Mouse (Mus musculus) liver, embryonic 13.5 days (tissue): ENCODE measurements around the gene Poc1a. TPM values are rescaled to one million over a fixed set of nuclear protein-coding genes. Genes with fewer than 3 reads are reported as not detected.

Experiments
- ATAC-seq: fragments of 200-750 bp; cut with Nextera tagmentation; 2 replicates; pipeline ENCODE4 v1.8.0; 2017; ENCODE audit warnings: low read depth, mild to moderate bottlenecking, moderate number of reproducible peaks, moderate library complexity
- DNase-seq: peaks from one replicate; pipeline ENCODE4 v3.0.0; 2022
- H3K27ac ChIP-seq: fragments of 300-500 bp; sonication (generic); 2 replicates; pipeline ENCODE4 v1.5.1; 2015; ENCODE audit warnings: moderate library complexity, mild to moderate bottlenecking, inconsistent platforms
- H3K27me3 ChIP-seq: fragments of 300-500 bp; sonication (generic); 2 replicates; pipeline ENCODE4 v1.6.1; 2015; ENCODE audit warnings: mild to moderate bottlenecking, inconsistent platforms
- H3K36me3 ChIP-seq: fragments of 300-500 bp; sonication (generic); 2 replicates; pipeline ENCODE4 v1.6.1; 2015; ENCODE audit warnings: mild to moderate bottlenecking, inconsistent platforms
- H3K4me1 ChIP-seq: fragments of 300-500 bp; sonication (generic); replicated peaks from 2 replicates; pipeline ENCODE4 v1.6.1; 2015; ENCODE audit warnings: inconsistent platforms
- H3K4me2 ChIP-seq: fragments of 300-500 bp; sonication (generic); 2 replicates; pipeline ENCODE4 v1.6.1; 2015; ENCODE audit warnings: inconsistent platforms, mild to moderate bottlenecking, moderate library complexity
- H3K4me3 ChIP-seq: fragments of 300-500 bp; sonication (generic); replicated peaks from 2 replicates; pipeline ENCODE4 v1.5.1; 2015; ENCODE audit warnings: mild to moderate bottlenecking, inconsistent platforms
- H3K9ac ChIP-seq: fragments of 300-500 bp; sonication (generic); 2 replicates; pipeline ENCODE4 v1.6.1; 2015; ENCODE audit warnings: mild to moderate bottlenecking, inconsistent platforms
- H3K9me3 ChIP-seq: fragments of 300-500 bp; sonication (generic); replicated peaks from 2 replicates; pipeline ENCODE4 v1.6.1; 2016; ENCODE audit warnings: inconsistent platforms
- WGBS: fragments of 180-500 bp; shearing (Covaris S2); methylation state at CpG from one replicate; pipeline ENCODE4 v1.1.7; 2015; ENCODE audit not compliant: insufficient replicate concordance; 5-methylcytosine and 5-hydroxymethylcytosine counted together
- polyA plus RNA-seq: library from polyadenylated mRNA; unstranded; fragments of >200 nt; fragmentation: Nextera tagmentation; extraction: Ambion mirVana; gene quantifications from 2 replicates; pipeline ENCODE4 v1.2.1, GENCODE M21; 2015

The Poc1a gene
- polyA plus RNA-seq, 1 experiment from 2014 or later: 27.4 TPM

DNA sequence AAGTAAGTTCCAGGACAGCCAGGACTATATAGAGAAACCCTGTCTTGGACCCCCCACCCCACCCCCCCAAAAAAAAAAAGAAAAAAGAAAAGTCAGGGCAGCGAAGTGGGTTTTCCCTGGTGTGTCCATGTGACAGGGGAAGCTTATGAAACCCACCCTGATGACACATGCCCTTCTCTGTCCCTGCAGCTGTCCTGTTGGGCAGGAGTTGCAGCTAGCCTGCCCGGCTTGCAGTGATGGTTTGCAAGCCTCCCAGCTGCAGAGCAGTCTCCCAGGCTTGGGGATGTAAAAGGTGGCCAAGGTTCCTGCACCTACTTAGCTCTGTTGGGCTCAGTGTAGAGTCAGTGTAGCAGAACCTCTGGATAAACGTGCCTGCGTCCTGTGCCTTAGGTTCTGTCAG is 58.9 kb downstream of the Poc1a start:
- no peaks in the 10 kb centered on the region for H3K9me3 ChIP-seq
- H3K36me3 ChIP-seq: no peaks in the 10 kb centered on the region
- 84% methylated on average over 4 of the region's 4 CpGs for WGBS
- no peak overlapping the region for H3K4me2 ChIP-seq
- DNase-seq (no peak), ATAC-seq (no peak)
- H3K27me3 ChIP-seq: no peaks in the 10 kb centered on the region
- H3K4me1 ChIP-seq: peaks cover 9% of the 10 kb centered on the region; the same call in 1 of the 2 replicates
- H3K4me3 ChIP-seq: no peak overlapping the region
- H3K27ac ChIP-seq: no peak overlapping the region
- no peak overlapping the region for H3K9ac ChIP-seq

DNA sequence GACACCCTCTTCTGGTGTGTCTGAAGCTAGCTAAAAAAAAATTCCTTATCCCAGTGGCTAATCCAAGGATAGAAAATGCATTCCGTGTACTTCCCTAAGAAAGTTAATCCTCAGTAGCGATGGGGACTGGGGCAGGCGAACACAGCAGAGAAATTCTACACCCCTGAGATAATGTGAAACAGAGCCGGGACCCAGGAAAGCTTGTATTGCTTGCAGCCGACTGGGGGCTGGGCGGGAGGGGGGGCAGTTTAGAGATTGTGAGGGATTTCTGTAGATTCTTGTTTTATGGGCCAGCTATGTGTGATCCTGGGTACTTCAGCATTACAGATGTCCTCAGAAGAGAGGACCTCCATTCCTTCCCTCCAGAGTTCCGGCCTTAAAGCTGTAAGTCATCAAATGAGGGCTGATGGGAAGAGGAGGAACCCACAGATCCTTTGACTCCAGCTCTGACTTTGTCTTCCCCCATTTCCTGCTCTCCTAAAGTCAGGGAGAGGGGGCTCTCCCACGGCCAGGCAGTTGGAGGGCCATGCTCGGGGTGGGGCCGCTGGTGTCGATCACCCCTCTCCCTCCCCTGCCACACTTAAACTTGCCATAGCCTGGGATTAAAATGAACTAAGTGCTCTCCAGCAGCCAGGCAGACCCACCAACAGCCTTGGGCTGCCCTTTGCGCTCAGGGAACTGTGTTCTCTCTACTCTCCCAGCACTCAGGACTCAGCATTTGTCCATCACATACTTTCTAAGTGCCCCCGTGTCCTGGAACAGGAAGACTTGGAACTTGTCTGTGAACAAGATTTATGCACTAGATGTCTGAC is 59.8 kb downstream of the Poc1a start:
- H3K27ac ChIP-seq: no peak overlapping the region

DNA sequence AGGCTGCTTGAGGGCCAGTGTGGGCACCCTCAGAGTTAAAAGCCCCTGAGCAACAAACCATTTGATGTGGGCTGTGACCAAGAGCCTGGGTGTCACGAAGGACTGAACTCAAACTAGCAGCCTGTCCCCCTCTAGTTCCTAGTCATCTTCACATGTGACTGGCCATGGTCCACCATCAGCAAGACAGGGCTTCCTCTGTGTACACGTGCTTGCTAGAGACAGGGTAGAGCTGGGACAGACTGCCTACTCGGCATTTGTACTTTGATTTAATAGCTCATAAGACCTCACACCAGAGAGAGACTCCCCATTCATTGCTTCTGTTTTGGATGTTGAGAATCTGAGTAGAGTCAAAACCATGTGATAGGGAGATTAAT is 60.4 kb downstream of the Poc1a start:
- H3K4me3 ChIP-seq: no peak overlapping the region
- H3K27ac ChIP-seq: no peak overlapping the region
- ATAC-seq: no peak
- H3K4me1 ChIP-seq: peaks cover 11% of the 10 kb centered on the region; the same call in 1 of the 2 replicates
- H3K9me3 ChIP-seq: no peaks in the 10 kb centered on the region
- no peaks in the 10 kb centered on the region for H3K27me3 ChIP-seq
- no peak overlapping the region for H3K9ac ChIP-seq
- 56% methylated on average over 3 of the region's 3 CpGs for WGBS
- H3K4me2 ChIP-seq: no peak overlapping the region
- H3K36me3 ChIP-seq: no peaks in the 10 kb centered on the region
- no peak for DNase-seq

More for the DNA sequence above, 59.8 kb downstream of the Poc1a start:
- 72% methylated on average over 13 of the region's 13 CpGs for WGBS
- DNase-seq: no peak
- no peaks in the 10 kb centered on the region for H3K9me3 ChIP-seq
- H3K4me3 ChIP-seq: no peak overlapping the region
- no peaks in the 10 kb centered on the region for H3K36me3 ChIP-seq
- no peaks in the 10 kb centered on the region for H3K27me3 ChIP-seq
- no peak overlapping the region for H3K4me2 ChIP-seq
- H3K4me1 ChIP-seq: peaks cover 11% of the 10 kb centered on the region; the same call in 1 of the 2 replicates
- H3K9ac ChIP-seq: no peak overlapping the region
- no peak for ATAC-seq

DNA sequence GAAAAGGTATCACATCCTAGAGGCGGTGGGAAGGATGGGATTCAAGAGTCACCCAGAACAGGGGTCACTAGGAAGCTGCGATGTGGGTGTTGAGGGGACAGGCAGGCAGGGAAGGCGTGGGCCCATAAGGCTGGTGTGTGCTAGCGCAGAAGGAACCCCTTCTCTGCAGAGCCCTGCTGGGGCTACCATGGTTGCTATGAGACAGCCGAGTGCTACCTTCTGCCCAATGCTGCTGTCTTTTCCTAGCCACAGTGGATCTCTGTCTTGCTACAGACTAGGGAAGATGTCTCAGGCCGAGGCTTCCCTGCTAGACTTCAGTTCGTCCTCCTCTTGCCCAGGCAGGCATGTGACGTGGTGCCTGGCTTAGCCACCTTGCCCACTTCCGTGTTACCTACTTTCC is 61.7 kb downstream of the Poc1a start:
- no peak overlapping the region for H3K4me2 ChIP-seq
- 80% methylated on average over 9 of the region's 9 CpGs for WGBS
- H3K9me3 ChIP-seq: no peaks in the 10 kb centered on the region
- H3K4me3 ChIP-seq: no peak overlapping the region
- no peak overlapping the region for H3K9ac ChIP-seq
- H3K4me1 ChIP-seq: peaks cover 11% of the 10 kb centered on the region; the same call in 1 of the 2 replicates
- ATAC-seq (no peak), DNase-seq (no peak)
- H3K27me3 ChIP-seq: no peaks in the 10 kb centered on the region
- no peaks in the 10 kb centered on the region for H3K36me3 ChIP-seq
- no peak overlapping the region for H3K27ac ChIP-seq

DNA sequence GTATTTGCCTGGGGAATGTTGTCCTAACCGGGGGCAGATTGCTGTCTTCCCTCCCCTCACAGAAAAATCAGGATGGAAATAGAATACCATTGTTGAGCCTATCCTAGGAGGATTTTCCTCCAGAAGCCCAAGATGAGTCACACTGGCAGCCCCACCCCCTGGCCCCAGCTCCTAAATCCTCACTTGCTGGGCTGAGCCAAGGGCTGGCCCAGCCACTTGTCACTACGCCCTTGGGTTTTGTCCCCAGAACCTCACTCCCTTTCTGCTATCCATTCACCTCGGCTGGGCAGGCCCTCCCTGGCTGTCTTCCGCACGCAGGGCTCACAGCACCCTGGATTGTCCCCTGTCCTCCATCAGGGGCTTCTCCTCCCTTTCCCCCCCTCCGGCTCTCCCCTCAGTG is 64.3 kb downstream of the Poc1a start:
- H3K9ac ChIP-seq: no peak overlapping the region
- no peak overlapping the region for H3K4me3 ChIP-seq
- H3K36me3 ChIP-seq: no peaks in the 10 kb centered on the region
- H3K4me1 ChIP-seq: peaks cover 2% of the 10 kb centered on the region; the same call in 1 of the 2 replicates
- no peaks in the 10 kb centered on the region for H3K27me3 ChIP-seq
- 53% methylated on average over 6 of the region's 6 CpGs for WGBS
- H3K27ac ChIP-seq: no peak overlapping the region
- H3K9me3 ChIP-seq: no peaks in the 10 kb centered on the region
- DNase-seq (no peak), ATAC-seq (no peak)
- H3K4me2 ChIP-seq: no peak overlapping the region

DNA sequence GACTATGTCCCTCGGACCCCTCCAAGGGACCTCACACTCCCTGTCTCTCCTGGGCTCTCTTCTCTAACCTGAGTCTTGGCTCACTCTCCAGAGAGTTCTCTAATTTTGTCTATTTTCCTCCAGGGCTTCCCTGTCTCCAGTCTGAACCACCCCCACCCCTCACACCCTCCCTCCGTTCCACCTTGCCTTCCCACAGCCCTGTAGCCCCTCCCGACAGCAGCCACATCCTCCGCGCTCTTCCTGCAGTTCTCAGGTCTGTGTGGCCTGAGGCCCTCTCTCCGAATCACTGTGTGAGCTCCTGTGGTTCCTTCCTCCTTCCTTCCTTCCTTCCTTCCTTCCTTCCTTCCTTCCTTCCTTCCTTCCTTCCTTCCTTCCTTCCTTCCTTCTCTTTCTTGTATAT is 64.8 kb downstream of the Poc1a start:
- Histone ChIP-seq H3K27me3 (no peaks in the 10 kb centered on the region), H3K27ac (no peak overlapping the region), H3K4me3 (no peak overlapping the region), H3K36me3 (no peaks in the 10 kb centered on the region), H3K9me3 (no peaks in the 10 kb centered on the region), H3K4me1 (peaks cover 2% of the 10 kb centered on the region; the same call in 1 of the 2 replicates), H3K4me2 (no peak overlapping the region), H3K9ac (no peak overlapping the region)
- no peak for DNase-seq
- no peak for ATAC-seq
- WGBS: 55% methylated on average over 6 of the region's 6 CpGs

DNA sequence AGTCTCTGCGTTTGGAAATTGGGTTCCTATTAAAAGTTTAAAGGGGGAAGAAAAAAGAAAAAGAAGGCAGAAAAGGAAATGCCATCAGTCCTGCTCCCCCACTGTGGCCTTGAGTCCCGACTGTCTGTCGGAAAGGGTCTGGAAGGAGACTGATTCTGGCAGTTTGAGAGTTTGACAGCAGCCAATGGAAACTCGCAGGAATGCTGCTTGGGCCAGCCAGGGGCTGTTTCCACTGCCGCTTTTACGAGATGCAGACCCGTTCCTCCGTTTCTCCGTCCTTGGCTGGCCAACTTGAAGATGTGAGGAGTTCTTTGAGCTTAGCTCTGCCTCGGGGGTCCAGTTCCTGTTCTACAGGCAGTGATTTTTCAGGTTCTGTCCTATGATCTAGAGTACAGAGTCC is 67.4 kb downstream of the Poc1a start:
- Histone ChIP-seq H3K4me1 (peaks cover 9% of the 10 kb centered on the region), H3K9me3 (no peaks in the 10 kb centered on the region), H3K36me3 (no peaks in the 10 kb centered on the region), H3K9ac (no peak overlapping the region), H3K27ac (no peak overlapping the region), H3K27me3 (no peaks in the 10 kb centered on the region), H3K4me3 (no peak overlapping the region), H3K4me2 (no peak overlapping the region)
- WGBS: 72% methylated on average over 10 of the region's 10 CpGs
- no peak for DNase-seq
- no peak for ATAC-seq

DNA sequence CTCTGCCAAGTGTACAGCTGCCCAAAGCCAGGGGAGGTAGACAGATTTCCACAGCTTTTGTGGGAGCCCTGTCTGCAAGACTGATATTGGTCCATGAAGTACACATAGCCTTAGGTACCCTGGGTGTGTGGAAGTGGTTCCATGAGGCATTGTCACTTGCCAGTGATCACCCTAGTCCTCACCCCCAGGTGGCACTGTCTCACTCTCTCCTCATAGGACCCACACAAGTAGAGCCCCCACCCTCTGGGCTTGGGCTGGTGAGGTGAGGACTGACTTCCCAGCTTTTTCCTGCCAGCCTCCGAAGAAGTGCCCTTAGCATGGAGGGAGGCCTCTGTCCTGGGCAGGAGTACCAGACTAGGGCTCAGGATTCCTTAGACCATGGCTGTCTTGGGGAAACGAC is 68.2 kb downstream of the Poc1a start:
- Histone ChIP-seq H3K9me3 (no peaks in the 10 kb centered on the region), H3K36me3 (no peaks in the 10 kb centered on the region), H3K4me1 (peaks cover 17% of the 10 kb centered on the region), H3K27ac (no peak overlapping the region), H3K4me2 (no peak overlapping the region), H3K4me3 (no peak overlapping the region), H3K27me3 (no peaks in the 10 kb centered on the region), H3K9ac (no peak overlapping the region)
- ATAC-seq (peak; percentile 37; the same call in 1 of the 2 replicates), DNase-seq (no peak)
- WGBS: 53% methylated on average over 2 of the region's 2 CpGs

DNA sequence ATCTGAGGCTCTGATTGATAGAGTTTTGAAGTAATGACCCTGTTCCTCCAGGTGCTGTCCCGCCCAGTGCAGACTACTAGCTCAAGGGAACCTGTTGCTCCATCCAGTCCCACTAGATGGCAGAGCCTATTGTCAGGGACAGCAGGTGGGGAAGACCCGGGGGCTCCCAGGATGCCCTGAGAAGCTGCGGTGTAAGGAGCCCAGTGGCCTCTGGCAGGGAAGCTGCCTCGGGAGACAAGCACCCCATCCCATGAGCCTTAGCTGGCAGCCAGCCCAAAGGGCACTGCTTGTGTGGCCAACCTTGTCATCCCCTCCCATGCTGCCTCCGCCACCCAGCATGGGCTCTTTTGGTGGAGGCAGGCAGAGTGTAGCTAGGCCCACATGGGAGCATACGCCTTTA is 70.3 kb downstream of the Poc1a start:
- ATAC-seq: no peak
- Histone ChIP-seq H3K4me1 (peaks cover 28% of the 10 kb centered on the region), H3K4me3 (no peak overlapping the region), H3K27me3 (no peaks in the 10 kb centered on the region), H3K4me2 (no peak overlapping the region), H3K27ac (no peak overlapping the region), H3K9me3 (no peaks in the 10 kb centered on the region), H3K9ac (no peak overlapping the region), H3K36me3 (no peaks in the 10 kb centered on the region)
- WGBS: 62% methylated on average over 6 of the region's 6 CpGs
- DNase-seq: no peak

DNA sequence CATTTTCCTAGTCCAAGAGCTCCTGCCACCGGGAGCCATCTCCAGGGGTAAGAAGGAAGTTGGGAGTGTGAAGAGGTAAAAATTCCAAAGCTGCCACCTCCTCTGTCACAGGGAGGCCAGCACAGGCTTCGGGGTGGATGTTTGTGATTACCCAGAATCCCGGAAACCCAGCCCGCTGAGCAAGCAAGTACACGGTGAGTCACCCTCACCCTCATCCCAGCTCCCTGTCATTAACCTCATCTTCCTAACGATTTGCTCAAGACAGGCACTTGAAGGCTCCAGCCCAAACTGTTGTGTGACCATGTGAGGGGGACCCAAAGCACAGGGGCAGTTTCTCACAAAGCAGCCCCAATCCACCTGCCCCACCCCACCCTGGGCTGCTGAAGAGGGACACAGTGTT is 72.9 kb downstream of the Poc1a start:
- WGBS: 27% methylated on average over 6 of the region's 6 CpGs
- peak overlapping the region; percentile 34; the same call in 1 of the 2 replicates for H3K27ac ChIP-seq
- ATAC-seq: no peak
- H3K4me1 ChIP-seq: peaks cover 30% of the 10 kb centered on the region
- no peak overlapping the region for H3K4me2 ChIP-seq
- H3K4me3 ChIP-seq: no peak overlapping the region
- H3K36me3 ChIP-seq: no peaks in the 10 kb centered on the region
- H3K9ac ChIP-seq: no peak overlapping the region
- H3K27me3 ChIP-seq: no peaks in the 10 kb centered on the region
- H3K9me3 ChIP-seq: no peaks in the 10 kb centered on the region
- DNase-seq: no peak

DNA sequence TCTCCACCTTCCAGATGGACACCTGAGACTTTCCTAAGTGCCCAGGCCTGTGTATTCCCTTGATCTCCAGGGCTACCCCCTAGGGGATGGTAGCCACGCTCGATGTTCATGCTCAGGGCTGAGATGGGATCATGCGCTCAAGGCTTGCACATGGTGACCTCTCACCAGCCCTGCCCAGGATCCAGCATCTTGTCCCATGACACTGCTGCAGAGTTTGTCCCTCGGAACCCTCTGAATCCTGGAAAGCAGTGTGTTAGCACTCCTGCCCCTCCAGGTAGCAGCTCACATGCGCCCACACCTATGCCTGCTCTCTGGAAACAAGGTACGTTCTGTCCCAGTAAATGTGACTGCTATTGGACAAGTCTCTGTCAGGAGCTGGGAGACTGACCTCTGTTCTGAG is 73.9 kb downstream of the Poc1a start:
- H3K9me3 ChIP-seq: no peaks in the 10 kb centered on the region
- H3K27ac ChIP-seq: no peak overlapping the region
- WGBS: 85% methylated on average over 6 of the region's 6 CpGs
- DNase-seq (no peak), ATAC-seq (no peak)
- H3K36me3 ChIP-seq: no peaks in the 10 kb centered on the region
- no peak overlapping the region for H3K4me3 ChIP-seq
- no peak overlapping the region for H3K9ac ChIP-seq
- peaks cover 30% of the 10 kb centered on the region for H3K4me1 ChIP-seq
- H3K27me3 ChIP-seq: no peaks in the 10 kb centered on the region
- H3K4me2 ChIP-seq: no peak overlapping the region
